Mouse (Mus musculus) bone marrow, adult 2 months (tissue): ENCODE measurements around the gene Otulin.

Experiments used
- CTCF ChIP-seq: fragments of 200-500 bp; IDR thresholded peaks from 2 replicates; pipeline ENCODE4 v1.5.1; 2011; ENCODE audit warnings: low read length, control low read depth; ENCODE audit not compliant: control insufficient read depth, insufficient read depth
- POLR2A ChIP-seq: fragments of 200-500 bp; IDR thresholded peaks from 2 replicates; pipeline ENCODE4 v1.6.1; 2011; ENCODE audit warnings: low read depth, mild to moderate bottlenecking, control low read depth, low read length, borderline replicate concordance; ENCODE audit not compliant: control insufficient read depth

- no peak for TF ChIP-seq CTCF
- TF ChIP-seq POLR2A: no peak
Observed at GRCm38 (mm10) chr15:27549071-27549470, 81.4 kb downstream of the Otulin start.
